Mouse (Mus musculus): ENCODE results near the gene Tmem95. TPM values are rescaled to one million over a fixed set of nuclear protein-coding genes. Genes with fewer than 3 reads are reported as not detected.

Gene Tmem95
- polyA plus RNA-seq, 2 experiments from 2014 or later: not detected

DNA sequence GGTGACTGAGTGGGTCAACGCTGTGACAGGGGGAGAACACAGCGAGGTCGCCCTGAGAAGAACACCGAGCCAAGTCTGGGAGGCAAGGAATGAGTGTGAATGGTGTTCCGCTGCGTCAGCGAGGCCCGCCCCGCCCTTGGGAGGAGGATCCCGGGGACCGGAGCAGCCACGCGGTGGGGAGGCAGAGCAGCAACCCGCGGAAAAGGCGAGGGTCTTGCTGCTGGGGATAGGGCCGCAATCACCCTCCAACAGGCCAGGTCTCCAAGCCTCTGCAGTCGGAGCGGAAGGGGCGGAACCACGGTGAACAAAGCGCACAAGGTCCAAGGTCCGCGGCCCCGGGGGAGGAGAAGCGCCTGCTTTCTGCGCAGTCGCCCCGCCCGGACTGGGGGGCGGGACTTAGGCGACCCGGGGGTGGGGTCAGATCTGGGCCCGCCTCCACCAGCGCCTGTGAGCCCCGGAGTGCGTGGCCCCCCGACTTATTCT is 31.6 kb downstream of the Tmem95 start, which contains the start of gene Plscr3:
TSS of gene Plscr3 (plus strand) at position 179 of the 483 bp plus-strand sequence.
- ATAC-seq: peak; percentile 81

GRCm38 (mm10) chr11:69838714-69839104 is 39.1 kb downstream of the Tmem95 start:
- ATAC-seq: peak; percentile 13

GRCm38 (mm10) chr11:69837952-69838713 is 39.7 kb downstream of the Tmem95 start, which contains the start of gene Tmem256:
Gene Tmem256, plus strand, starts transcription at chr11:69838514.
- ATAC-seq: peak; percentile 90

DNA sequence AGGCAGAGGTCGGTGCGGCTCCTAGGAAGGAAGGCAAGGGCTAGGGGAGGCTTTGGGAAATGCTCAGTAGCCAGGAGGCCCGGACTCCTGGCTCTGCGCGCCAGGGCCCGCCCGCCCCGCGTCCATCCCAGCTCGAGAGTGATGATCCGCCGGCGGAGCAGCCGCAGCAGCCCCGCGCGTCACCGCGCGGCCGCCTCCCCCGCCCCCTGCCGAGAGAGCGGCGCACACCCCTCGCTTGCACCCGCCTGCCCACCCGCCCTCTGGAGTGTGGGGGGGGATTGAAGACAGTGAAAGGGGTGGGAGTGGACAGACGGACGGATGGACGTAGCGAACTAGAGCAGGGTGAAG is 40.2 kb downstream of the Tmem95 start, which contains the start of gene Nlgn2:
TSS of gene Nlgn2 (minus strand) at position 181 of the 348 bp plus-strand sequence.
- no peak for ATAC-seq

- ATAC-seq: no peak
Measured at GRCm38 (mm10) chr11:69836703-69837576, 40.9 kb downstream of the Tmem95 start.

GRCm38 (mm10) chr11:69835966-69836335 is 41.9 kb downstream of the Tmem95 start:
- ATAC-seq: no peak

GRCm38 (mm10) chr11:69835326-69835965 is 42.4 kb downstream of the Tmem95 start:
- ATAC-seq: no peak

DNA sequence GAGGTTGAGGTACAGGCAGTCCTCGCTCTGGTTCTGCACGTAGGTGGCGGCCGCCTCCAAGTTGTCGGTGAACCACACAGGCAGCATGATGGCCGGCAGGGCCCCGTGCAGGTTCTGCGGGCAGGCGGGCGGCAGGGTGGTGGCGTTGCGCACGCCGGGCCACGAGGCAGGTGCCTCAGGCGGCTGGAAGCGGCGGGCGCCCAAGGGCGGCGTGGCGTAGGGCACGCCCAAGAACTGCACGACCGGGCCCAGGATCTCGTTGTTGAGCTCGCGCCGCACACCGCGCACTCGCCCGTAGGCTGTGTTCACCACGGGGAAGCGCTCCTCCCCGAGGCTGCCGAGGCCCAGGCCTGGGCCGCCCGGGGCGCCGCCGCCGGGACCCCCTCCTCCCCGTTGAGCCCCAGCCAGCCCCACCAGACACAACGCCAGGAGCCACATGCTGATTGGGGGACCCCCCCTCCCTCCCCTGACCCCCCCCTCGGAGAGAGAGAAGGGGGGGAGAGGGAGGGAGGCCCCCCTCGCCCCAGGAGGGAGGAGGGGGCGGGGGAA is 43.7 kb downstream of the Tmem95 start:
- peak; percentile 13 for ATAC-seq

DNA sequence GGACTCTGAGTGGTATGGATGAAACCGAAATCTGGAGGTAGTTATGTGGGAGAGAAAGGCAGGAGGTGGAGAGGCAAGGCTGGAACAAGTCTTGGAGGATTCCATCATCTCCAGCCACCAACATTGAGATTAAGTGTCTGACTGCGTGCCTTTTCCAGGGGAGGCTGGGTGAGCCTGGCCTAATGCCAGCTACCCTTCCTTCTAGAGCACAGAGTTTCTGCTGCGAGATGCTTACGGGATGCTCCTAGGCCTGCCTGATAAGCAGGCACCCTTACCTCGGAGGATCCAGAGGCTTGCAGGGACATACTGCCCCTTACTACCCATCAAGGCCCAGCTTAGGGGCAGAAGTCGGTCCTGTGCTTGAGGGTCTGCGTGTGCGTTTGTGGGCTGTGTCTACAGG is 44.3 kb downstream of the Tmem95 start:
- ATAC-seq: no peak

- no peak for ATAC-seq
Measured at GRCm38 (mm10) chr11:69828832-69829231, 49.0 kb downstream of the Tmem95 start.

Other genes starting within 250 kb of the Tmem95 start
- 10 to 100 TPM; 11.0 to 11.2 TPM for gene Fxr2, start 245.0 kb downstream of the Tmem95 start, polyA plus RNA-seq (2017; shearing (Covaris generic))
- gene Sox15, start 222.7 kb downstream of the Tmem95 start, polyA plus RNA-seq (2017; shearing (Covaris generic)): under 1 TPM in 1 of 2 experiments, not detected in 1; 0.81 TPM
- 10 to 100 TPM; 34.8 to 85.1 TPM for gene Mpdu1, start 215.4 kb downstream of the Tmem95 start, polyA plus RNA-seq (2017; shearing (Covaris generic))
- 1 to 10 TPM; 3.0 to 5.8 TPM for gene Cd68, start 211.9 kb downstream of the Tmem95 start, polyA plus RNA-seq (2017; shearing (Covaris generic))
- 100 to 1,000 TPM; 166 to 236 TPM for gene Eif4a1, start 205.6 kb downstream of the Tmem95 start, polyA plus RNA-seq (2017; shearing (Covaris generic))
- 10 to 100 TPM; 31.6 to 47.4 TPM for gene Senp3, start 195.9 kb downstream of the Tmem95 start, polyA plus RNA-seq (2017; shearing (Covaris generic))
- not detected for gene Tnfsf13, start 192.2 kb downstream of the Tmem95 start, polyA plus RNA-seq (2017; shearing (Covaris generic))
- under 1 TPM in 1 of 2 experiments, not detected in 1; 0.23 TPM for gene Tnfsf12, start 182.2 kb downstream of the Tmem95 start, polyA plus RNA-seq (2017; shearing (Covaris generic))
- not detected for gene Tnfsfm13, start 181.9 kb downstream of the Tmem95 start, polyA plus RNA-seq (2017; shearing (Covaris generic))
- gene Polr2a, start 119.4 kb downstream of the Tmem95 start, polyA plus RNA-seq (2017; shearing (Covaris generic)): 10 to 100 TPM; 25.6 to 36.0 TPM
- not detected for gene Slc35g3, start 116.0 kb downstream of the Tmem95 start, polyA plus RNA-seq (2017; shearing (Covaris generic))
- 10 to 100 TPM; 11.2 to 11.8 TPM for gene Zbtb4, start 112.1 kb downstream of the Tmem95 start, polyA plus RNA-seq (2017; shearing (Covaris generic))
- gene Chrnb1, start 82.1 kb downstream of the Tmem95 start, polyA plus RNA-seq (2017; shearing (Covaris generic)): 1 to 10 TPM; 2.9 to 4.5 TPM
- gene Fgf11, start 76.2 kb downstream of the Tmem95 start, polyA plus RNA-seq (2017; shearing (Covaris generic)): not detected
- not detected for gene Tmem102, start 72.4 kb downstream of the Tmem95 start, polyA plus RNA-seq (2017; shearing (Covaris generic))
- gene Gm39566, start 62.7 kb downstream of the Tmem95 start, polyA plus RNA-seq (2017; shearing (Covaris generic)): not detected
- not detected for gene Spem2, start 59.6 kb downstream of the Tmem95 start, polyA plus RNA-seq (2017; shearing (Covaris generic))
- under 1 TPM in 1 of 2 experiments, not detected in 1; 0.42 TPM for gene Spem1, start 55.8 kb downstream of the Tmem95 start, polyA plus RNA-seq (2017; shearing (Covaris generic))
- gene Nlgn2, start 40.2 kb downstream of the Tmem95 start, polyA plus RNA-seq (2017; shearing (Covaris generic)): 1 to 10 TPM; 1.1 to 1.2 TPM
- 100 to 1,000 TPM in 1 of 2 experiments, 10 to 100 TPM in 1; 93.2 to 114 TPM for gene Tmem256, start 39.5 kb downstream of the Tmem95 start, polyA plus RNA-seq (2017; shearing (Covaris generic))
- 10 to 100 TPM; 22.4 to 33.5 TPM for gene Plscr3, start 31.6 kb downstream of the Tmem95 start, polyA plus RNA-seq (2017; shearing (Covaris generic))
- gene Tnk1, start 19.3 kb downstream of the Tmem95 start, polyA plus RNA-seq (2017; shearing (Covaris generic)): not detected
- gene Kctd11, start 3.4 kb upstream of the Tmem95 start, polyA plus RNA-seq (2017; shearing (Covaris generic)): 1 to 10 TPM in 1 of 2 experiments, not detected in 1; 1.1 TPM
- 100 to 1,000 TPM; 256 to 383 TPM for gene Acap1, start 17.5 kb upstream of the Tmem95 start, polyA plus RNA-seq (2017; shearing (Covaris generic))
- gene 2810408A11Rik, start 23.0 kb upstream of the Tmem95 start, polyA plus RNA-seq (2017; shearing (Covaris generic)): 1 to 10 TPM; 1.6 to 2.0 TPM
- gene Neurl4, start 23.1 kb upstream of the Tmem95 start, polyA plus RNA-seq (2017; shearing (Covaris generic)): 1 to 10 TPM; 8.3 to 9.1 TPM
- 100 to 1,000 TPM; 120 to 134 TPM for gene Gps2, start 35.9 kb upstream of the Tmem95 start, polyA plus RNA-seq (2017; shearing (Covaris generic))
- gene Eif5a, start 43.9 kb upstream of the Tmem95 start, polyA plus RNA-seq (2017; shearing (Covaris generic)): 1,000 to 10,000 TPM; 1,067 to 1,377 TPM
- gene Ybx2, start 57.8 kb upstream of the Tmem95 start, polyA plus RNA-seq (2017; shearing (Covaris generic)): not detected
- gene Slc2a4, start 70.2 kb upstream of the Tmem95 start, polyA plus RNA-seq (2017; shearing (Covaris generic)): not detected
- gene Cldn7, start 86.8 kb upstream of the Tmem95 start, polyA plus RNA-seq (2017; shearing (Covaris generic)): not detected
- 10 to 100 TPM; 21.1 to 25.4 TPM for gene Ctdnep1, start 103.1 kb upstream of the Tmem95 start, polyA plus RNA-seq (2017; shearing (Covaris generic))
- gene Elp5, start 104.5 kb upstream of the Tmem95 start, polyA plus RNA-seq (2017; shearing (Covaris generic)): 10 to 100 TPM; 69.7 to 79.3 TPM
- 100 to 1,000 TPM; 282 to 355 TPM for gene Gabarap, start 113.1 kb upstream of the Tmem95 start, polyA plus RNA-seq (2017; shearing (Covaris generic))
- 10 to 100 TPM; 41.3 to 43.5 TPM for gene Phf23, start 117.8 kb upstream of the Tmem95 start, polyA plus RNA-seq (2017; shearing (Covaris generic))
- gene Dvl2, start 122.6 kb upstream of the Tmem95 start, polyA plus RNA-seq (2017; shearing (Covaris generic)): 1 to 10 TPM; 4.0 to 4.6 TPM
- 100 to 1,000 TPM; 124 to 181 TPM for gene Acadvl, start 137.4 kb upstream of the Tmem95 start, polyA plus RNA-seq (2017; shearing (Covaris generic))
- 10 to 100 TPM in 1 of 2 experiments, 1 to 10 TPM in 1; 9.4 to 17.1 TPM for gene Dlg4, start 138.9 kb upstream of the Tmem95 start, polyA plus RNA-seq (2017; shearing (Covaris generic))
- not detected for gene Asgr1, start 176.1 kb upstream of the Tmem95 start, polyA plus RNA-seq (2017; shearing (Covaris generic))
- not detected for gene Asgr2, start 214.6 kb upstream of the Tmem95 start, polyA plus RNA-seq (2017; shearing (Covaris generic))

Measured in CD4-positive, CD25-positive, alpha-beta regulatory T cell, adult 4 months (primary cell).